Mouse (Mus musculus) stomach, embryonic 15.5 days (tissue): ENCODE measurements at regions not wholly inside any gene's neighbourhood (a gene's known extent, or its start where the extent isn't known, plus 50 kb on each side); places are given as distances from the start of the nearest gene placed in this dataset.

ENCODE experiments used
- ATAC-seq: fragments of 200-750 bp; cut with Nextera tagmentation; 2 replicates; pipeline ENCODE4 v1.8.0; 2017; ENCODE audit warnings: low read depth, moderate number of reproducible peaks, moderate TSS enrichment; ENCODE audit not compliant: insufficient read depth, low FRiP score
- H3K27ac ChIP-seq: fragments of 300-500 bp; sonication (generic); 2 replicates; pipeline ENCODE4 v1.5.1; 2015; ENCODE audit warnings: mild to moderate bottlenecking, inconsistent platforms
- H3K27me3 ChIP-seq: fragments of 300-500 bp; sonication (generic); replicated peaks from 2 replicates; pipeline ENCODE4 v1.6.1; 2015; ENCODE audit warnings: inconsistent platforms
- H3K36me3 ChIP-seq: fragments of 300-500 bp; sonication (generic); 2 replicates; pipeline ENCODE4 v1.6.1; 2015; ENCODE audit warnings: inconsistent platforms
- H3K4me1 ChIP-seq: fragments of 300-500 bp; sonication (generic); 2 replicates; pipeline ENCODE4 v1.6.1; 2015; ENCODE audit warnings: inconsistent platforms
- H3K4me2 ChIP-seq: fragments of 300-500 bp; sonication (generic); 2 replicates; pipeline ENCODE4 v1.6.1; 2015; ENCODE audit warnings: mild to moderate bottlenecking, inconsistent platforms
- H3K4me3 ChIP-seq: fragments of 300-500 bp; sonication (generic); replicated peaks from 2 replicates; pipeline ENCODE4 v1.5.1; 2015; ENCODE audit warnings: inconsistent platforms
- H3K9ac ChIP-seq: fragments of 300-500 bp; sonication (generic); 2 replicates; pipeline ENCODE4 v1.6.1; 2015; ENCODE audit warnings: inconsistent platforms
- H3K9me3 ChIP-seq: fragments of 300-500 bp; sonication (generic); 2 replicates; pipeline ENCODE4 v1.6.1; 2016; ENCODE audit warnings: inconsistent platforms
- WGBS: fragments of 180-500 bp; shearing (Covaris S2); methylation state at CpG from one replicate; pipeline ENCODE4 v1.1.7; 2015; 5-methylcytosine and 5-hydroxymethylcytosine counted together

DNA sequence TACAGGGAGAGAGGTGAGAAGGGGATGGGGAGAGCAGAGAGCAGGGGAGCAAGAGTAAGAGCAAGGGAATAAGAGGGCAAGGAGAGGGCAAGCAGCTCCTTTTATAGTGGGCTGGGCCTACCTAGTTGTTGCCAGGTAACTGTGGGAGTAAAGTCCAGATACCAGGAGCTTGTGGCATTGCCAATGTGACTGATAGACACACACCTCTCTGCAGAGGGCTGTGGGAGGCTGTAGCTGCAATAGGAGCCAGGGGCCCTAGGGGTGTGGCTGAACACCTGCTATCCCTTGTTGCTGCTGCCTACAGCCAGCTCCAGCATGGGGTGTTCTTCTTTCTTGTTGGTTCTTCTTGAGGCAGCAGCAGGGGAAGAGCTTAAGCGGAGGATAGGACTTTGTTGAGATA lies 266.8 kb upstream of the Defb41 start:
- Histone ChIP-seq H3K9me3 (no peaks in the 10 kb centered on the region), H3K9ac (no peak overlapping the region), H3K27ac (no peak overlapping the region), H3K36me3 (no peaks in the 10 kb centered on the region), H3K4me3 (no peak overlapping the region), H3K27me3 (no peaks in the 10 kb centered on the region), H3K4me2 (no peak overlapping the region), H3K4me1 (no peaks in the 10 kb centered on the region)
- 0 out of 2 replicates have a peak, but pooled peaks have one; percentile 47 for ATAC-seq
- WGBS: 85% methylated on average over 1 of the region's 1 CpGs

DNA sequence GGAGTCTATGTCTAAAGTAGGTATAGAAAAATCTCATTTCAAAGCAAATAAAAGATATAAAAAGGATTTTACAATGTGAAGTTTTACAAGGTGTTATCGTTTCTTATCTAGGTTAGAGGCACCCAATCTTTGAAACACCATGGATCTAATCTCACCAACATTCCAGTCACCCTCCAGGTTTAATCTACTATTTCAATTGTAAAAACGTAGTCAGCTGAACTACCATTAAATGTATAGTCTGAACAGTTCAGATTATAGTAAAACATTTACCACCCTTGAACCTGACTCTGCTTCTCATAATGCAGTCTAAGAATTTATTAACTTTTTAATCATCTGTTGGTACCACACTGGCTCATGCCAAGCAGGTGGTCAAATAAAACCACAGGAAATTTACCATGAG lies 259.5 kb upstream of the Defb41 start:
- H3K9me3 ChIP-seq: no peaks in the 10 kb centered on the region
- no peak overlapping the region for H3K9ac ChIP-seq
- no peak overlapping the region for H3K4me2 ChIP-seq
- no peak overlapping the region for H3K4me3 ChIP-seq
- H3K27me3 ChIP-seq: no peaks in the 10 kb centered on the region
- WGBS: 61% methylated on average over 2 of the region's 2 CpGs
- H3K36me3 ChIP-seq: no peaks in the 10 kb centered on the region
- H3K27ac ChIP-seq: no peak overlapping the region
- H3K4me1 ChIP-seq: no peaks in the 10 kb centered on the region
- no peak for ATAC-seq

GRCm38 (mm10) chr1:18522902-18523301 lies 258.0 kb upstream of the Defb41 start:
- Histone ChIP-seq H3K27me3 (no peaks in the 10 kb centered on the region), H3K4me2 (no peak overlapping the region), H3K9me3 (no peaks in the 10 kb centered on the region), H3K9ac (no peak overlapping the region), H3K36me3 (no peaks in the 10 kb centered on the region), H3K4me1 (no peaks in the 10 kb centered on the region), H3K27ac (no peak overlapping the region), H3K4me3 (no peak overlapping the region)
- 62% methylated on average over 2 of the region's 2 CpGs for WGBS
- no peak for ATAC-seq

DNA sequence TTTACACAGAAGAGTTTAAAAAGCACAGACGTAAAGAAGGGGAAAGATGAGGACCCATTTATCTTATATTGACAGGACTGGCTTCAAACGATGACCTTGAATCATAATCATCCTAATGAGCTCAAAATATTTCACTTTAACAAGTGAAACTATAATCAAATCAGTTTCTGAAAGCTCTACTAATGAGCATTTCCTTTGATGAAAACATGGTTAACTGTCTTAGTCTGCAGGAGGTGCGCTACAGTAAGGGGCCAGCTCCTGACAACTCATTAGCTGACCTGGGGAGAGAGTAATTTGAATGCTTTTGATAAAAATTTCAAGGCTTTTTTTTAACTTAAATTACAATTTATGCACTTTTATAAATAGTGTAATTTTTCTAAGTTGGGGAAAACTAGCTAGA lies 247.8 kb upstream of the Defb41 start:
- no peak overlapping the region for H3K9ac ChIP-seq
- no peak overlapping the region for H3K4me2 ChIP-seq
- H3K9me3 ChIP-seq: no peaks in the 10 kb centered on the region
- H3K36me3 ChIP-seq: no peaks in the 10 kb centered on the region
- H3K27me3 ChIP-seq: no peaks in the 10 kb centered on the region
- ATAC-seq: no peak
- no peak overlapping the region for H3K4me3 ChIP-seq
- no peaks in the 10 kb centered on the region for H3K4me1 ChIP-seq
- 77% methylated on average over 3 of the region's 3 CpGs for WGBS
- H3K27ac ChIP-seq: no peak overlapping the region

GRCm38 (mm10) chr1:18498556-18498955 lies 233.6 kb upstream of the Defb41 start:
- H3K4me3 ChIP-seq: no peak overlapping the region
- WGBS: 74% methylated on average over 3 of the region's 3 CpGs
- no peak overlapping the region for H3K9ac ChIP-seq
- H3K27ac ChIP-seq: no peak overlapping the region
- H3K27me3 ChIP-seq: no peaks in the 10 kb centered on the region
- no peak overlapping the region for H3K4me2 ChIP-seq
- H3K4me1 ChIP-seq: no peaks in the 10 kb centered on the region
- no peak for ATAC-seq
- H3K36me3 ChIP-seq: no peaks in the 10 kb centered on the region
- H3K9me3 ChIP-seq: no peaks in the 10 kb centered on the region

GRCm38 (mm10) chr1:18468496-18468895 lies 203.6 kb upstream of the Defb41 start:
- Histone ChIP-seq H3K27ac (no peak overlapping the region), H3K4me1 (no peaks in the 10 kb centered on the region), H3K4me2 (no peak overlapping the region), H3K4me3 (no peak overlapping the region), H3K9ac (no peak overlapping the region), H3K27me3 (no peaks in the 10 kb centered on the region), H3K36me3 (no peaks in the 10 kb centered on the region), H3K9me3 (no peaks in the 10 kb centered on the region)
- no peak for ATAC-seq
- WGBS: 83% methylated on average over 2 of the region's 2 CpGs

- Histone ChIP-seq H3K4me3 (no peak overlapping the region), H3K4me1 (no peaks in the 10 kb centered on the region), H3K27me3 (no peaks in the 10 kb centered on the region), H3K4me2 (no peak overlapping the region), H3K27ac (no peak overlapping the region), H3K9ac (no peak overlapping the region), H3K9me3 (no peaks in the 10 kb centered on the region), H3K36me3 (no peaks in the 10 kb centered on the region)
- ATAC-seq: no peak
- WGBS: 81% methylated on average over 3 of the region's 3 CpGs
Observed at GRCm38 (mm10) chr1:18465303-18465829, 200.4 kb upstream of the Defb41 start.

GRCm38 (mm10) chr1:18463218-18463617 lies 198.3 kb upstream of the Defb41 start:
- Histone ChIP-seq H3K4me3 (no peak overlapping the region), H3K4me2 (no peak overlapping the region), H3K27ac (no peak overlapping the region), H3K27me3 (no peaks in the 10 kb centered on the region), H3K4me1 (no peaks in the 10 kb centered on the region), H3K36me3 (no peaks in the 10 kb centered on the region), H3K9ac (no peak overlapping the region), H3K9me3 (no peaks in the 10 kb centered on the region)
- ATAC-seq: no peak
- WGBS: 57% methylated on average over 1 of the region's 1 CpGs

DNA sequence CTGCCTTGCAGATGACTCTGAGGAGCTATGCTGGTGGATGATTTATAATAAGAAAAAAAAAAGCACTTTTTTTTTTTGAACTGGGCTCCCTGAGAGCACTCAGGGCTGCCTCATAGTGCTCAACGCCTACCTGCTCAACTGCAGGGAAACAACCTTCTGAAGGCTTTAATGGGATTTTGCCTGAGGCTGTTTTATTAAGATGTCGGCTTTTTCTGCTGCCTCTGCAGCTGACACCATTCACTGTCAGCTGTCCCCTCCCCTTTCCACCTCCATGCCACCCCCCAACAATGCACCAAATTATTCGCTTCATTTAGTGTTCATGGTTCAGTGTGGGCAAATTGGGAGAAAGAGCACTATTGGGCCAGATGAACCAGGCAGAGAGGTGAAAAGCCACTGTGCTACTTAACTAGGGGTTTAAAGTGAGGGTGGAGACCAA lies 151.4 kb upstream of the Defb41 start:
- no peaks in the 10 kb centered on the region for H3K36me3 ChIP-seq
- WGBS: 55% methylated on average over 3 of the region's 3 CpGs
- no peak overlapping the region for H3K4me2 ChIP-seq
- H3K9me3 ChIP-seq: no peaks in the 10 kb centered on the region
- H3K27ac ChIP-seq: no peak overlapping the region
- H3K4me1 ChIP-seq: no peaks in the 10 kb centered on the region
- H3K4me3 ChIP-seq: no peak overlapping the region
- no peak overlapping the region for H3K9ac ChIP-seq
- ATAC-seq: no peak
- no peaks in the 10 kb centered on the region for H3K27me3 ChIP-seq

- Histone ChIP-seq H3K36me3 (no peaks in the 10 kb centered on the region), H3K4me2 (no peak overlapping the region), H3K27me3 (no peaks in the 10 kb centered on the region), H3K9ac (no peak overlapping the region), H3K4me3 (no peak overlapping the region), H3K27ac (no peak overlapping the region), H3K4me1 (no peaks in the 10 kb centered on the region), H3K9me3 (no peaks in the 10 kb centered on the region)
- WGBS: 72% methylated on average over 2 of the region's 2 CpGs
- ATAC-seq: no peak
Observed at GRCm38 (mm10) chr1:18415879-18416278, 150.9 kb upstream of the Defb41 start.

DNA sequence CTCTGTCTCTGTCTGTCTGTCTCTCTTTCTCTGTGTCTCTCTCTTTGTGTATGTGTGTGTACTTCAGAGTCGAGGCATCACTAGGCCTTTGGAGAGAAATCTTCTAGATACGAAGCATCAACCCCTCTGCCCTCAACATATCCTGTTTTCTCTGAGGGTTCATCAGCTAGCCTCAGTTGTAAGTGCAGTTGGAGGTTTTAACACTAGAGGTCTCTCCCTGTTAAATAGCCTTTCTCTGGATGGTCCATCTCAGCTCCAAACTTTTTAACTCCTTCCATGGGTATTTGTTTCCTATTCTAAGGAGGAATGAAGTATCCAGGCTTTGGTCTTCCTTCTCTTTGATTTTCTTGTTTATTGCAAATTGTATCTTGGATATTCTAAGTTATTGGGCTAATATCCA lies 147.8 kb upstream of the Defb41 start:
- no peaks in the 10 kb centered on the region for H3K9me3 ChIP-seq
- no peak overlapping the region for H3K27ac ChIP-seq
- no peaks in the 10 kb centered on the region for H3K36me3 ChIP-seq
- no peak overlapping the region for H3K9ac ChIP-seq
- H3K4me3 ChIP-seq: no peak overlapping the region
- WGBS: 65% methylated on average over 2 of the region's 2 CpGs
- no peaks in the 10 kb centered on the region for H3K4me1 ChIP-seq
- ATAC-seq: no peak
- no peak overlapping the region for H3K4me2 ChIP-seq
- no peaks in the 10 kb centered on the region for H3K27me3 ChIP-seq

DNA sequence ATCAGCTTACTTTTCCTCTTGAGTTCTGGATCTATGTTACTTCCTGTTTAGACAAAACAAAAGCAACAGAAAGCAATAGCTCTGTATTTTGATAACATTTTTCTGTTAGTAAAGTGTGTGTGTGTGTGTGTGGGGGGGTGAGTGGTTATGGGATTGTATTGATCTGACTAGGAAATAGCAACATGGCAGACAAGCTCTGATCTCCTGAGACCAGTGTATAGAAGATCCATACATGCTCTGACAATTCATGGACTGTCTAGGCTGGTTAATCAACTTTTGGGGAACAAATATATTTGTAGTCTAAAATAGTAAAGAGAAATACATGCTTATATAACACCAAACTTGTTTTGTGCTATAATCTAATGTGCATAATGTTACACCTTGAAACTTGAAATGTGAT lies 124.7 kb upstream of the Defb41 start:
- no peak overlapping the region for H3K9ac ChIP-seq
- H3K4me2 ChIP-seq: no peak overlapping the region
- H3K27me3 ChIP-seq: no peaks in the 10 kb centered on the region
- no peaks in the 10 kb centered on the region for H3K36me3 ChIP-seq
- H3K4me3 ChIP-seq: no peak overlapping the region
- ATAC-seq: no peak
- no peak overlapping the region for H3K27ac ChIP-seq
- no peaks in the 10 kb centered on the region for H3K4me1 ChIP-seq
- H3K9me3 ChIP-seq: no peaks in the 10 kb centered on the region

DNA sequence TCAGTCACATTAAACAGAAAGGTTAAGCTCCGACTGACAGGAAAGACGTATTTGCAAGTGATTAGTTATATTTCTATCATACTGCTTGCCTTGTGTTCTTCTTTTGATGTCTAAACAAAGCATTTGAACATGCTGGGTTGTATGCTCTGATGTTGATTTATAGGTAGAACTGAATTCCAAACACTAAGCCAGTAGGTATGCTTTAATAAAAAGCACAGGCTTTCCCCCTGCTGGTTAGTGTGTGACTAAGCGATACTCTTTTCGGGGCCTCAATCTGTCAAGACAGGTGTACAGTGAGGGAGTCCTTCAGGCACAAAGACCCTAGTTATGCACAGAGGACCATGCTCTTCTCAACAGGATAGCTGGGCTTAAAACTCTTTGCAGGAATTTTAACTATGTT lies 119.1 kb upstream of the Defb41 start:
- no peak for ATAC-seq
- Histone ChIP-seq H3K27me3 (no peaks in the 10 kb centered on the region), H3K9me3 (no peaks in the 10 kb centered on the region), H3K27ac (no peak overlapping the region), H3K4me1 (no peaks in the 10 kb centered on the region), H3K9ac (no peak overlapping the region), H3K4me3 (no peak overlapping the region), H3K36me3 (no peaks in the 10 kb centered on the region), H3K4me2 (no peak overlapping the region)
- WGBS: 47% methylated on average over 4 of the region's 4 CpGs
